Mouse (Mus musculus) heart, embryonic 15.5 days (tissue): ENCODE data around the gene Kif24. TPM values are rescaled to one million over a fixed set of nuclear protein-coding genes. Genes with fewer than 3 reads are reported as not detected.

Source experiments
- ATAC-seq: fragments of 200-750 bp; cut with Nextera tagmentation; replicated peaks from 2 replicates; pipeline ENCODE4 v1.8.0; 2017; ENCODE audit warnings: low read depth, moderate TSS enrichment; ENCODE audit not compliant: insufficient number of reproducible peaks, insufficient read depth, low FRiP score
- H3K27ac ChIP-seq: fragments of 300-500 bp; sonication (generic); 2 replicates; pipeline ENCODE4 v1.5.1; 2015; ENCODE audit warnings: mild to moderate bottlenecking, inconsistent platforms
- H3K27me3 ChIP-seq: fragments of 300-500 bp; sonication (generic); 2 replicates; pipeline ENCODE4 v1.6.1; 2015; ENCODE audit warnings: inconsistent platforms
- H3K36me3 ChIP-seq: fragments of 300-500 bp; sonication (generic); 2 replicates; pipeline ENCODE4 v1.6.1; 2015; ENCODE audit warnings: mild to moderate bottlenecking, inconsistent platforms
- H3K4me1 ChIP-seq: fragments of 300-500 bp; sonication (generic); replicated peaks from 2 replicates; pipeline ENCODE4 v1.6.1; 2015; ENCODE audit warnings: inconsistent platforms
- H3K4me2 ChIP-seq: fragments of 300-500 bp; sonication (generic); 2 replicates; pipeline ENCODE4 v1.6.1; 2015; ENCODE audit warnings: inconsistent platforms, mild to moderate bottlenecking, moderate library complexity
- H3K4me3 ChIP-seq: fragments of 300-500 bp; sonication (generic); 2 replicates; pipeline ENCODE4 v1.5.1; 2015; ENCODE audit warnings: mild to moderate bottlenecking, inconsistent platforms
- H3K9ac ChIP-seq: fragments of 300-500 bp; sonication (generic); 2 replicates; pipeline ENCODE4 v1.6.1; 2015; ENCODE audit warnings: mild to moderate bottlenecking, inconsistent platforms
- H3K9me3 ChIP-seq: fragments of 300-500 bp; sonication (generic); replicated peaks from 2 replicates; pipeline ENCODE4 v1.6.1; 2016; ENCODE audit warnings: inconsistent platforms
- WGBS: fragments of 180-500 bp; shearing (Covaris S2); methylation state at CpG from one replicate; pipeline ENCODE4 v1.1.7; 2015; ENCODE audit warnings: mixed read lengths; 5-methylcytosine and 5-hydroxymethylcytosine counted together
- polyA plus RNA-seq: library from polyadenylated mRNA; unstranded; fragments of >200 nt; fragmentation: Nextera tagmentation; extraction: Ambion mirVana; gene quantifications from 2 replicates; pipeline ENCODE4 v1.2.1, GENCODE M21; 2015

The Kif24 gene
- polyA plus RNA-seq, 1 experiment from 2014 or later = 3.0 TPM

- Histone ChIP-seq H3K36me3 (peaks cover 17% of the 10 kb centered on the region), H3K4me1 (no peaks in the 10 kb centered on the region), H3K9ac (no peak overlapping the region), H3K27me3 (no peaks in the 10 kb centered on the region), H3K4me2 (no peak overlapping the region), H3K27ac (no peak overlapping the region), H3K9me3 (no peaks in the 10 kb centered on the region), H3K4me3 (no peak overlapping the region)
- WGBS = 66% methylated on average over 6 of the region's 6 CpGs
- ATAC-seq = no peak
Observed at GRCm38 (mm10) chr4:41398353-41398752, 66.3 kb downstream of the Kif24 start.

GRCm38 (mm10) chr4:41394651-41395050, 70.0 kb downstream of the Kif24 start:
- H3K9ac ChIP-seq = no peak overlapping the region
- H3K9me3 ChIP-seq = no peaks in the 10 kb centered on the region
- no peaks in the 10 kb centered on the region for H3K4me1 ChIP-seq
- no peak for ATAC-seq
- WGBS = 85% methylated on average over 9 of the region's 9 CpGs
- H3K36me3 ChIP-seq = peaks cover 37% of the 10 kb centered on the region
- H3K4me3 ChIP-seq = no peak overlapping the region
- H3K4me2 ChIP-seq = no peak overlapping the region
- no peaks in the 10 kb centered on the region for H3K27me3 ChIP-seq
- H3K27ac ChIP-seq = no peak overlapping the region

GRCm38 (mm10) chr4:41391015-41391414, 73.7 kb downstream of the Kif24 start:
- WGBS = 90% methylated on average over 2 of the region's 2 CpGs
- no peaks in the 10 kb centered on the region for H3K9me3 ChIP-seq
- no peak for ATAC-seq
- H3K4me1 ChIP-seq = no peaks in the 10 kb centered on the region
- H3K4me2 ChIP-seq = no peak overlapping the region
- no peak overlapping the region for H3K9ac ChIP-seq
- no peak overlapping the region for H3K4me3 ChIP-seq
- peaks cover 48% of the 10 kb centered on the region for H3K36me3 ChIP-seq
- H3K27me3 ChIP-seq = no peaks in the 10 kb centered on the region
- H3K27ac ChIP-seq = no peak overlapping the region

- no peak for ATAC-seq
- no peak overlapping the region for H3K27ac ChIP-seq
Observed at GRCm38 (mm10) chr4:41390122-41390521, 74.6 kb downstream of the Kif24 start.

GRCm38 (mm10) chr4:41389240-41389639, 75.4 kb downstream of the Kif24 start:
- Histone ChIP-seq H3K9ac (no peak overlapping the region), H3K9me3 (no peaks in the 10 kb centered on the region), H3K4me1 (no peaks in the 10 kb centered on the region), H3K4me3 (no peak overlapping the region), H3K27me3 (no peaks in the 10 kb centered on the region), H3K27ac (no peak overlapping the region), H3K4me2 (no peak overlapping the region), H3K36me3 (peaks cover 43% of the 10 kb centered on the region)
- WGBS = 82% methylated on average over 5 of the region's 5 CpGs
- ATAC-seq = no peak

More at GRCm38 (mm10) chr4:41390122-41390521, 74.6 kb downstream of the Kif24 start:
- Histone ChIP-seq H3K4me1 (no peaks in the 10 kb centered on the region), H3K36me3 (peaks cover 48% of the 10 kb centered on the region), H3K27me3 (no peaks in the 10 kb centered on the region), H3K4me2 (no peak overlapping the region), H3K9ac (no peak overlapping the region), H3K9me3 (no peaks in the 10 kb centered on the region), H3K4me3 (no peak overlapping the region)
- WGBS = 15% methylated on average over 3 of the region's 3 CpGs

- no peak for ATAC-seq
- H3K9me3 ChIP-seq = no peaks in the 10 kb centered on the region
- H3K27ac ChIP-seq = no peak overlapping the region
- H3K9ac ChIP-seq = no peak overlapping the region
- H3K4me3 ChIP-seq = no peak overlapping the region
- H3K36me3 ChIP-seq = peaks cover 39% of the 10 kb centered on the region
- H3K4me1 ChIP-seq = no peaks in the 10 kb centered on the region
- H3K27me3 ChIP-seq = no peaks in the 10 kb centered on the region
- no peak overlapping the region for H3K4me2 ChIP-seq
- 88% methylated on average over 5 of the region's 5 CpGs for WGBS
Observed at GRCm38 (mm10) chr4:41388616-41389015, 76.1 kb downstream of the Kif24 start.

- WGBS = 80% methylated on average over 7 of the region's 7 CpGs
- no peak overlapping the region for H3K27ac ChIP-seq
- H3K9ac ChIP-seq = no peak overlapping the region
- ATAC-seq = no peak
- no peaks in the 10 kb centered on the region for H3K9me3 ChIP-seq
- H3K4me1 ChIP-seq = no peaks in the 10 kb centered on the region
- peaks cover 46% of the 10 kb centered on the region for H3K36me3 ChIP-seq
- H3K4me3 ChIP-seq = no peak overlapping the region
- H3K27me3 ChIP-seq = no peaks in the 10 kb centered on the region
- H3K4me2 ChIP-seq = no peak overlapping the region
Observed at GRCm38 (mm10) chr4:41387755-41388469, 76.8 kb downstream of the Kif24 start.

GRCm38 (mm10) chr4:41386412-41386975, 78.2 kb downstream of the Kif24 start:
- Histone ChIP-seq H3K27me3 (no peaks in the 10 kb centered on the region), H3K27ac (no peak overlapping the region), H3K4me2 (no peak overlapping the region), H3K4me3 (no peak overlapping the region), H3K9me3 (no peaks in the 10 kb centered on the region), H3K36me3 (peaks cover 40% of the 10 kb centered on the region), H3K9ac (no peak overlapping the region), H3K4me1 (no peaks in the 10 kb centered on the region)
- ATAC-seq = no peak
- WGBS = 44% methylated on average over 1 of the region's 1 CpGs

- Histone ChIP-seq H3K4me1 (no peaks in the 10 kb centered on the region), H3K36me3 (peaks cover 49% of the 10 kb centered on the region), H3K27ac (no peak overlapping the region), H3K9ac (no peak overlapping the region), H3K9me3 (no peaks in the 10 kb centered on the region), H3K4me3 (no peak overlapping the region), H3K4me2 (no peak overlapping the region), H3K27me3 (no peaks in the 10 kb centered on the region)
- WGBS = 86% methylated on average over 5 of the region's 5 CpGs
- ATAC-seq = no peak
Observed at GRCm38 (mm10) chr4:41381213-41381950, 83.3 kb downstream of the Kif24 start.

GRCm38 (mm10) chr4:41377567-41377966, 87.1 kb downstream of the Kif24 start:
- Histone ChIP-seq H3K4me2 (no peak overlapping the region), H3K36me3 (peaks cover 57% of the 10 kb centered on the region)

GRCm38 (mm10) chr4:41369702-41370437, 94.8 kb downstream of the Kif24 start:
- Histone ChIP-seq H3K9ac (no peak overlapping the region), H3K27me3 (no peaks in the 10 kb centered on the region), H3K4me1 (no peaks in the 10 kb centered on the region; the same call in 1 of the 2 replicates), H3K4me2 (no peak overlapping the region), H3K4me3 (no peak overlapping the region), H3K36me3 (peaks cover 20% of the 10 kb centered on the region), H3K9me3 (no peaks in the 10 kb centered on the region), H3K27ac (no peak overlapping the region)
- ATAC-seq = no peak
- WGBS = 68% methylated on average over 9 of the region's 9 CpGs

More at GRCm38 (mm10) chr4:41377567-41377966, 87.1 kb downstream of the Kif24 start:
- Histone ChIP-seq H3K4me1 (no peaks in the 10 kb centered on the region), H3K27ac (no peak overlapping the region), H3K4me3 (no peak overlapping the region), H3K27me3 (no peaks in the 10 kb centered on the region), H3K9ac (no peak overlapping the region), H3K9me3 (no peaks in the 10 kb centered on the region)
- ATAC-seq = no peak
